Mouse (Mus musculus) spleen, postnatal 4 days (tissue): Measurements from ENCODE around the gene Ntn3.

Experiments used
- DNase-seq, 2 experiments: peaks; one replicate each; pipeline ENCODE4 v3.0.0; 2022; ENCODE audit warnings: low spot score in 2 of 2

Gene Ntn3

GRCm38 (mm10) chr17:24191481-24191880 is 17.9 kb downstream of the Ntn3 start:
- peak in 1 of 2 experiments; percentile 8 for DNase-seq

GRCm38 (mm10) chr17:24190934-24191333 is 18.4 kb downstream of the Ntn3 start:
- peak in 1 of 2 experiments; percentile 7 for DNase-seq

GRCm38 (mm10) chr17:24174259-24174658 is 35.1 kb downstream of the Ntn3 start:
- no peak for DNase-seq

- peak; percentile 77 to 88 for DNase-seq
Measured at GRCm38 (mm10) chr17:24173423-24173822, 35.9 kb downstream of the Ntn3 start.

GRCm38 (mm10) chr17:24171738-24172137 is 37.6 kb downstream of the Ntn3 start:
- DNase-seq: peak in 1 of 2 experiments; percentile 10

GRCm38 (mm10) chr17:24170729-24171128 is 38.6 kb downstream of the Ntn3 start:
- DNase-seq: peak; percentile 14 to 62

GRCm38 (mm10) chr17:24170125-24170524 is 39.2 kb downstream of the Ntn3 start:
- peak in 1 of 2 experiments; percentile 58 for DNase-seq

GRCm38 (mm10) chr17:24169317-24170065 is 39.8 kb downstream of the Ntn3 start, which contains the start of gene Atp6v0c:
Gene Atp6v0c, minus strand, starts transcription at chr17:24169702.
- peak; percentile 94 to 98 for DNase-seq

GRCm38 (mm10) chr17:24168590-24169277 is 40.6 kb downstream of the Ntn3 start:
- DNase-seq: peak; percentile 66 to 86

GRCm38 (mm10) chr17:24167891-24168505 is 41.3 kb downstream of the Ntn3 start:
- DNase-seq: peak in 1 of 2 experiments; percentile 65

GRCm38 (mm10) chr17:24167120-24167519 is 42.2 kb downstream of the Ntn3 start:
- DNase-seq: no peak

- DNase-seq: peak in 1 of 2 experiments; percentile 65
Measured at GRCm38 (mm10) chr17:24164566-24165259, 44.6 kb downstream of the Ntn3 start.

- peak; percentile 94 to 98 for DNase-seq
Measured at GRCm38 (mm10) chr17:24163176-24163962, 46.0 kb downstream of the Ntn3 start, which contains the start of gene Amdhd2. Gene Amdhd2, minus strand, starts transcription at chr17:24163766.

GRCm38 (mm10) chr17:24162584-24163175 is 46.7 kb downstream of the Ntn3 start:
- DNase-seq: peak; percentile 43 to 79

- peak in 1 of 2 experiments; percentile 59 for DNase-seq
Measured at GRCm38 (mm10) chr17:24161466-24161865, 47.9 kb downstream of the Ntn3 start.

- DNase-seq: peak in 1 of 2 experiments; percentile 60
Measured at GRCm38 (mm10) chr17:24157526-24157925, 51.8 kb downstream of the Ntn3 start.

GRCm38 (mm10) chr17:24157121-24157520 is 52.2 kb downstream of the Ntn3 start:
- DNase-seq: peak in 1 of 2 experiments; percentile 54

GRCm38 (mm10) chr17:24156394-24156793 is 52.9 kb downstream of the Ntn3 start:
- DNase-seq: peak in 1 of 2 experiments; percentile 55

GRCm38 (mm10) chr17:24155742-24156141 is 53.6 kb downstream of the Ntn3 start:
- peak in 1 of 2 experiments; percentile 55 for DNase-seq

GRCm38 (mm10) chr17:24154463-24154862 is 54.9 kb downstream of the Ntn3 start:
- DNase-seq: peak in 1 of 2 experiments; percentile 52
